Mouse (Mus musculus): ENCODE data around the gene Gm10961. TPM values are rescaled to one million over a fixed set of nuclear protein-coding genes. Genes with fewer than 3 reads are reported as not detected.
A peak's percentile ranks its signal among the peaks of the same experiment; 100 is the strongest.

Gm10961 gene
- polyA plus RNA-seq, 1 experiment from 2014 or later = not detected

DNA sequence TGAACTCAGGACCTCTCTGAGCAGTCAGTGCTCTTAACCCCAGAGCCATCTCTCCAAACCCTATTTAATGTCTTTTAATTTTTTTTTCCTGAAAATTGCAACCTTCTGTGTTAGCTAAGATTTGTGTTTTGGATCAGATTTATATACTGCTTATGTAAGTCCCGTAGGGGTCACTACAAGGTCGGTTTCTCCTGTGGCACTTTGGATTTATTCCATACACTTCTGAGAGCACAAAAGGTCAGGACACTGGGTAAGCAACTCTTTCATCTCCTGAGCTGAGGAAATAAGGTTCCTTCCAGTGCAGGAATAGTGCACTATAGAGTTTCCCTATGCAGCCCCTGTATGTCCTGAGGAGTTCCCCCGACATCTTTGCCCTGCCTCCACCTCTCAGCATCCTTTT is 24.4 kb downstream of the Gm10961 start:
- ATAC-seq (no peak), DNase-seq (ENCODE audit: low read depth, low spot score) (no peak)
- ChIA-PET CTCF (interaction anchor here (1.4 kb wide), 1 partner anchor 21 kb away, joined by 3 read pairs; no protein-coding TSS in a partner anchor), POLR2A (no interaction called here)
- in situ Hi-C loops (cut with MboI; ENCODE audit: low pct_unique_long_range_greater_than_20kb) = no loop called here
- no peak for TF ChIP-seq CTCF (IDR thresholded peaks at IDR 0.05)
- H3K27me3 ChIP-seq = no peaks in the 10 kb centered on the region

- CTCF ChIA-PET = interaction anchor here (0.9 to 1.4 kb wide), 2 partner anchors 21 to 34 kb away, joined by 3 read pairs; no protein-coding TSS in a partner anchor
- ATAC-seq = no peak
- TF ChIP-seq CTCF (IDR thresholded peaks at IDR 0.05) = no peak
- no peaks in the 10 kb centered on the region for H3K27me3 ChIP-seq
- DNase-seq (ENCODE audit: low read depth, low spot score) = no peak
- in situ Hi-C loops (cut with MboI; ENCODE audit: low pct_unique_long_range_greater_than_20kb) = no loop called here
- POLR2A ChIA-PET = no interaction called here
Measured at GRCm38 (mm10) chr3:107656151-107656550, 25.0 kb downstream of the Gm10961 start.

- DNase-seq (ENCODE audit: low read depth, low spot score) (no peak), ATAC-seq (no peak)
- ChIA-PET POLR2A (no interaction called here), CTCF (interaction anchor here (0.9 to 4.9 kb wide), 4 partner anchors 21 to 209 kb away, joined by 3 to 32 read pairs (median 16); no protein-coding TSS in a partner anchor)
- in situ Hi-C loops (cut with MboI; ENCODE audit: low pct_unique_long_range_greater_than_20kb) = no loop called here
- no peak for TF ChIP-seq CTCF (IDR thresholded peaks at IDR 0.05)
- no peaks in the 10 kb centered on the region for H3K27me3 ChIP-seq
Measured at GRCm38 (mm10) chr3:107656888-107657287, 25.8 kb downstream of the Gm10961 start.

- no peak for DNase-seq (ENCODE audit: low read depth, low spot score)
- POLR2A ChIA-PET = interaction anchor here (1.1 kb wide), 2 partner anchors 17 to 36 kb away, joined by 3 to 6 read pairs; partner anchors contain the start of gene Ahcyl1
Measured at GRCm38 (mm10) chr3:107659000-107659399, 27.9 kb downstream of the Gm10961 start.

GRCm38 (mm10) chr3:107664641-107665040 is 33.5 kb downstream of the Gm10961 start:
- in situ Hi-C loops (cut with MboI; ENCODE audit: low pct_unique_long_range_greater_than_20kb) = no loop called here
- no peak for DNase-seq (ENCODE audit: low read depth, low spot score)
- no peak for ATAC-seq
- no peaks in the 10 kb centered on the region for H3K27me3 ChIP-seq
- ChIA-PET POLR2A (interaction anchor here (1.1 kb wide), 1 partner anchor 12 kb away, joined by 3 read pairs; no protein-coding TSS in a partner anchor), CTCF (interaction anchor here (0.8 to 2.7 kb wide), 8 partner anchors 8 to 30 kb away, joined by 3 to 6 read pairs (median 4); no protein-coding TSS in a partner anchor)
- TF ChIP-seq CTCF (IDR thresholded peaks at IDR 0.05) = no peak

More at GRCm38 (mm10) chr3:107659000-107659399, 27.9 kb downstream of the Gm10961 start:
- ATAC-seq = no peak
- TF ChIP-seq CTCF (IDR thresholded peaks at IDR 0.05) = peak; percentile 67
- CTCF ChIA-PET = interaction anchor here (0.6 to 4.9 kb wide), 21 partner anchors 8 to 207 kb away, joined by 3 to 32 read pairs (median 4); partner anchors contain the start of genes Ahcyl1 and Csf1
- H3K27me3 ChIP-seq = no peaks in the 10 kb centered on the region
- in situ Hi-C loops (cut with MboI; ENCODE audit: low pct_unique_long_range_greater_than_20kb) = no loop called here

- no peak for ATAC-seq
- no peak for DNase-seq (ENCODE audit: low read depth, low spot score)
- ChIA-PET CTCF (interaction anchor here (0.8 to 2.6 kb wide), 8 partner anchors 9 to 251 kb away, joined by 3 to 11 read pairs (median 4); no protein-coding TSS in a partner anchor), POLR2A (no interaction called here)
- no peak for TF ChIP-seq CTCF (IDR thresholded peaks at IDR 0.05)
- no peaks in the 10 kb centered on the region for H3K27me3 ChIP-seq
- in situ Hi-C loops (cut with MboI; ENCODE audit: low pct_unique_long_range_greater_than_20kb) = no loop called here
Measured at GRCm38 (mm10) chr3:107667426-107667825, 36.3 kb downstream of the Gm10961 start.

- in situ Hi-C loops (cut with MboI; ENCODE audit: low pct_unique_long_range_greater_than_20kb) = no loop called here
- POLR2A ChIA-PET = interaction anchor here (0.6 kb wide), 1 partner anchor 12 kb away, joined by 3 read pairs; no protein-coding TSS in a partner anchor
- TF ChIP-seq CTCF (IDR thresholded peaks at IDR 0.05) = no peak
- no peak for DNase-seq (ENCODE audit: low read depth, low spot score)
- H3K27me3 ChIP-seq = no peaks in the 10 kb centered on the region
- CTCF ChIA-PET = interaction anchor here (0.9 to 2.6 kb wide), 6 partner anchors 8 to 195 kb away, joined by 3 to 11 read pairs (median 4); no protein-coding TSS in a partner anchor
- ATAC-seq = no peak
Measured at GRCm38 (mm10) chr3:107668786-107669185, 37.7 kb downstream of the Gm10961 start.

- in situ Hi-C loops (cut with MboI; ENCODE audit: low pct_unique_long_range_greater_than_20kb) = no loop called here
- POLR2A ChIA-PET = interaction anchor here (0.6 kb wide), 1 partner anchor 10 kb away, joined by 3 read pairs; no protein-coding TSS in a partner anchor
- no peak for ATAC-seq
- no peak for TF ChIP-seq CTCF (IDR thresholded peaks at IDR 0.05)
- no peak for DNase-seq (ENCODE audit: low read depth, low spot score)
- CTCF ChIA-PET = interaction anchor here (0.9 to 1.9 kb wide), 3 partner anchors 11 to 194 kb away, joined by 4 to 6 read pairs (median 5); no protein-coding TSS in a partner anchor
- H3K27me3 ChIP-seq = no peaks in the 10 kb centered on the region
Measured at GRCm38 (mm10) chr3:107670500-107670899, 39.4 kb downstream of the Gm10961 start.

DNA sequence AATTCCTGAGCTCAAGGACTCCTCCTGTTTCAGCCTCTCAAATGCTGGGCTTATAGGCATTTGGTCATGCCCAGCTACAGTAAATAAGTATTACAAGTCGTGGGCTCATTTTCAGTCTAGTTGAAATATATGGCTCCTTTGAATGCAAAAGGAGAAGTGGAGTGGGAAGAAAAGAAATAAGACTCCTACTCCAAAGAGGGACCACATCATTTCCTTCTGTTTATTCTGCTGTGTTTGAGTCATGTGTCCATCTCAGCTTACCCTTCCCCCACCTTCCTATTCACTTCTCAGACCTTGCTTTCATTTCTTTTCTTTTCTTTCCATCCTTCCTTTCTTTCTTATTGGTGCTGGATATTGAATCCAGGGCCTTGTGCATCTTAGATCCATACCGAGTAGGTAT is 40.4 kb downstream of the Gm10961 start:
- no peak for TF ChIP-seq CTCF (IDR thresholded peaks at IDR 0.05)
- ChIA-PET POLR2A (no interaction called here), CTCF (interaction anchor here (1.3 to 1.9 kb wide), 2 partner anchors 9 to 12 kb away, joined by 3 to 6 read pairs; no protein-coding TSS in a partner anchor)
- DNase-seq (ENCODE audit: low read depth, low spot score) = no peak
- in situ Hi-C loops (cut with MboI; ENCODE audit: low pct_unique_long_range_greater_than_20kb) = no loop called here
- ATAC-seq = no peak
- no peaks in the 10 kb centered on the region for H3K27me3 ChIP-seq

DNA sequence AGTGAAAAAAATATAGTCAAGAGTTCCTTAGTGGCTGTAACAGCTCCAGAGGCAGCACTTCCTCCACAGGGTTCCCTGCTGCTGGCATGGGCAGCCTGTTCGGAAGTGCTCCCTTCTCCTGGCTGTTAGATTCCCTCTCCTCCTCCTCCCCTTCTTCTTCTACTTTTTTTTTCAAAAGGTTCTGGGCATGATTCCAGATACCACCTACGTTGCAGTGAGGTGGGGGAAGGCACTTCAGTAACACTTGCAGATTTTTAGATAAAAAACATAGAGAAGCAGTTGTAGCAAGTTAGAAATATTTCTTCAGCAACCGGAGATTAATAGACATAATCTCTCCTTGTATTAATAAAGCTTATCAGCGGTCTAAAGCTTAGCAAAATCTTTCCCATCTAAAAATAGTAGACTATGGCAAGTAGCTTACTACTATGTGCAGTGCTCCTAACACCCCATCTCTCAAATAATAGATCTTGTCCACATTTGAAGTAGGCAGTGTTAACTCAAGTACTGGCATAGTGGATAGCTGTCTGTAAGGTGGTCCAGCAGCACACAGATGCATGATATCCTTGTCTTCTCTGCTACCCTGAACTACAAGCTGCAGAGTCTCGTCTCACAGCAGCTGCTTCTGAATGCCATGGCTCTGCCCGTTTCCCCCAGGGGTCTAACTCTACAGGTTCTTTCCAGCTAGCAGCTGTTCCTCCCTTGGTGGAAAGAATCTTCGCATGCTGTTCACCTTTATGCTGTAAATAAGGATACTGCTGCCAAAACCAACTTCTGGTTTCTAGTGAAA is 49.9 kb downstream of the Gm10961 start:
- ChIA-PET CTCF (interaction anchor here (0.8 to 6.6 kb wide), 8 partner anchors 9 to 186 kb away, joined by 3 to 32 read pairs (median 10); partner anchors contain the start of gene Ahcyl1), POLR2A (interaction anchor here (0.7 to 1.9 kb wide), 7 partner anchors 10 to 79 kb away, joined by 3 to 5 read pairs (median 3); partner anchors contain the start of gene Csf1)
- no peak for DNase-seq (ENCODE audit: low read depth, low spot score)
- TF ChIP-seq CTCF (IDR thresholded peaks at IDR 0.05) = no peak
- in situ Hi-C loops (cut with MboI; ENCODE audit: low pct_unique_long_range_greater_than_20kb) = no loop called here
- no peak for ATAC-seq
- H3K27me3 ChIP-seq = no peaks in the 10 kb centered on the region

Other genes starting within 250 kb of the Gm10961 start
- not detected for gene Kcnc4, start 171.8 kb upstream of the Gm10961 start, polyA plus RNA-seq (2021)
- 25.5 TPM for gene Slc6a17, start 113.3 kb upstream of the Gm10961 start, polyA plus RNA-seq (2021)
- gene Ubl4b, start 76.2 kb upstream of the Gm10961 start, polyA plus RNA-seq (2021) = not detected
- 0.10 TPM for gene Alx3, start 36.3 kb upstream of the Gm10961 start, polyA plus RNA-seq (2021)
- 84.5 TPM for gene Strip1, start 372 bp downstream of the Gm10961 start, polyA plus RNA-seq (2021)
- gene Ahcyl1, start 65.2 kb downstream of the Gm10961 start, polyA plus RNA-seq (2021) = 229 TPM
- 414 TPM for gene Csf1, start 129.1 kb downstream of the Gm10961 start, polyA plus RNA-seq (2021)
- not detected for gene Eps8l3, start 245.9 kb downstream of the Gm10961 start, polyA plus RNA-seq (2021)

All from Patski (cell line).